Mouse (Mus musculus): Measurements from ENCODE around the gene Cdc42ep4. TPM values are rescaled to one million over a fixed set of nuclear protein-coding genes. Genes with fewer than 3 reads are reported as not detected.

The Cdc42ep4 gene
- total and polyA plus RNA-seq, 3 experiments, result 96.8 to 228 (median 142) TPM

- DNase-seq, result peak; percentile 73
These were observed 1.8 kb downstream of the Cdc42ep4 start for GRCm38 (mm10) chr11:113749749-113750351.

- DNase-seq, result peak; percentile 87
These were observed 2.7 kb downstream of the Cdc42ep4 start for GRCm38 (mm10) chr11:113748797-113749521.

- DNase-seq, result no peak
These were observed 3.8 kb downstream of the Cdc42ep4 start for GRCm38 (mm10) chr11:113747725-113748380.

GRCm38 (mm10) chr11:113747056-113747455 lies 4.6 kb downstream of the Cdc42ep4 start:
- peak; percentile 65 for DNase-seq

GRCm38 (mm10) chr11:113745961-113746360 lies 5.7 kb downstream of the Cdc42ep4 start:
- DNase-seq, result peak; percentile 78

GRCm38 (mm10) chr11:113742998-113743397 lies 8.7 kb downstream of the Cdc42ep4 start:
- no peak for DNase-seq

GRCm38 (mm10) chr11:113740100-113740499 lies 11.6 kb downstream of the Cdc42ep4 start:
- DNase-seq, result peak; percentile 36

GRCm38 (mm10) chr11:113739213-113739612 lies 12.5 kb downstream of the Cdc42ep4 start:
- DNase-seq, result peak; percentile 60

- no peak for DNase-seq
These were observed 13.8 kb downstream of the Cdc42ep4 start for GRCm38 (mm10) chr11:113737912-113738311.

- DNase-seq, result no peak
These were observed 14.2 kb downstream of the Cdc42ep4 start for GRCm38 (mm10) chr11:113737553-113737854.

- no peak for DNase-seq
These were observed 14.7 kb downstream of the Cdc42ep4 start for GRCm38 (mm10) chr11:113736848-113737552.

- peak; percentile 59 for DNase-seq
These were observed 16.5 kb downstream of the Cdc42ep4 start for GRCm38 (mm10) chr11:113735151-113735550.

GRCm38 (mm10) chr11:113733631-113734364 lies 17.9 kb downstream of the Cdc42ep4 start:
- DNase-seq, result peak; percentile 90

GRCm38 (mm10) chr11:113731945-113732612 lies 19.6 kb downstream of the Cdc42ep4 start:
- peak; percentile 38 for DNase-seq

GRCm38 (mm10) chr11:113730879-113731278 lies 20.8 kb downstream of the Cdc42ep4 start:
- peak; percentile 54 for DNase-seq

GRCm38 (mm10) chr11:113729917-113730316 lies 21.8 kb downstream of the Cdc42ep4 start:
- peak; percentile 87 for DNase-seq

- no peak for DNase-seq
These were observed 22.4 kb downstream of the Cdc42ep4 start for GRCm38 (mm10) chr11:113729239-113729638.

GRCm38 (mm10) chr11:113727992-113728391 lies 23.7 kb downstream of the Cdc42ep4 start:
- DNase-seq, result no peak

- DNase-seq, result no peak
These were observed 24.4 kb downstream of the Cdc42ep4 start for GRCm38 (mm10) chr11:113726994-113727888.
